Mouse (Mus musculus): ENCODE results near the gene Dut.
A peak's percentile ranks its signal among the peaks of the same experiment; 100 is the strongest.

Dut gene

DNA sequence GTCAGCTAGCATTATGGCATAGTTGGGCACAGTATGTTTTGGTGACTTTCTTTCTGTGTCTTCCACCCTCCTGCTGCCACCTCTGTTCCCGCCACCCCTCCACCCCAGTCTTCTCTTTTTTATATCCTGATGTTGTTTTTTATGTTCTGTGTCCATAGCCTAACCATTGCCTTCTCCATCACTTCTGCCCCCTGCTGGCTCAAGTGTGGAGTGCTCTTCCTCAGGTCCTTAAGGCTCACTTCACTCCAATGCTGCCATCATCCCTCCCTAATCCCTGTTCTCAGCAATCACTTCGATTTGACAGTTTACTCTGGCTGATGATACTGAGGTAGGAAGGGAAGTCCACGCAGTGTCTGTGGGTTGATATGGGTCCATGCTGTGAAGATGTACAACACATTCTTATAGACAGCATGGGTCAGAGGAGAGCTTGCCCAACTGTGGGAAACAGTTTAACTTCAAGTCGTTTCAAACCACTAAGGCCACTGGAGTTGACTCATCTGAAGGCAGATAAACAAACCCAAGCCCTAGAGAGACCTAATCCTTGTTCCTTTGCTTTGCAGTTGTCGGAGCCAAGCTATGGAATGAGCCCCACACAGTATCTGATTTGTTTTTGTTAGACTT is 56.9 kb downstream of the Dut start:
- no peak for DNase-seq (ENCODE audit: low spot score in 2 of 2)

DNA sequence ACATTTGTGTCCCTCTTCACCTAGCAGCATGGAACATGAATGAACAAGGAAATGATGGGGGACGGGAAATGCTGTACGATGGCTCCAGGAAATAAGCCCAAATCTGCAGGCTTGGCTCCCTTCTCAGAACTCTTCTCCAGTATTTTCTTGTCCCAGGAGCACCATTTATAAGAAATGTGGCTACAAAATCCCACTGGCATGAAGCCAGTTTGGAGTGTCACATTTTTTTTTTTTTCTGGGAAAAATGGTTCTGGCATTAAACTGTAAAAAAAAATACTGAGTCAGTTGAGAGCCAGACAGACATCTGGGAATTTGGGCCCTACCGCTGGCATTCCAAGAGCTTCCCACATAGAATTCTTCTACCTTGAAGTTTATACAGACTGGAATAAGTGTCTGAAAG is 57.8 kb downstream of the Dut start:
- DNase-seq (ENCODE audit: low spot score in 2 of 2) = no peak

DNA sequence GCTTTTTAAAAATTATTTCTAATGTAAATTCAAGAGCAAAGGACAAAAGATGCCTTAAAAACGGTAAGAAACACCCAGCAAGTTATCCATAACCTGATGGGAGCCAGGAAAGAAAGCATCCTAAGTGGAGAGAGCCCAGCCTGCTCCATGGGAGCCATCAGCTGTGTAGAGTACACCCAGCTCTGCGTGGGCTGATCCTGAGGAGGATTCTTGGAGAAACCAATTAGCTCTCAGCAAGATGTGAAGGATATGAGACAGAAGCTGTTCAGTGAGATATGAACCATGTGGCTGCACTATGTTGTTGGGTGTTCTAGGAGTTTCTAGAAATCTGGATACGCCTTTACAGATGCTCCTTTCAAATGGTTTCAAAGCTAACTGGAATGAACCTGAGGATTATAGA is 58.7 kb downstream of the Dut start:
- DNase-seq (ENCODE audit: low spot score in 2 of 2) = peak; percentile 39 to 55

All from right cerebral cortex, postnatal 10 days (tissue).